Mouse (Mus musculus): Measurements from ENCODE around the gene Pcdh10. TPM values are rescaled to one million over a fixed set of nuclear protein-coding genes. Genes with fewer than 3 reads are reported as not detected.

Pcdh10 gene
- polyA plus RNA-seq (2014; fragmentation: Nextera tagmentation; extraction: Ambion mirVana) = 6.1 and 6.3 TPM in 2 replicates

DNA sequence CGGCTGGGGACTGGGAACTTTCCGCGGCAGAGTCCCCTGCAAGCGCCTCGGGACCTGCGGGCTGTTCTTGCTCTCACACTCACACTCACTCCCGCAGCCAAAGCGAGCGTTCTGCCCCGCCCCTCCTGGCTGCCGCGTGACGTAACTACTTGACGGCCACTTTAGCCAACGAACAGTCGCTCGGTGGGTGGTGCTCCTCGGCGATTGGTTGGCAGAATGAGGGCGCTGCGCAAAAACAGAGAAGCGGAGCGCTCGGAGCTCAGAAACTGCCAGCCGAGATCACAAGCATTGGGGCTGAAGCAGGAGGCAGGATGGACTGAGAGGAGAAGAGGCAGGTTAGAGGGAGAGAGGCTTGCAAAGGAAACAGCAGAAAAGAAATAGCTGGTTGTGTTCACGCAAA lies at the start of gene Pcdh10:
TSS of gene Pcdh10 (plus strand) at position 254 of the 400 bp plus-strand sequence.
- peak within 1 kb of the TSS; percentile 70 for H3K9ac ChIP-seq (ENCODE audit: low read depth, low read length)
- peak within 1 kb of the TSS; percentile 84 for H3K27ac ChIP-seq (replicated peaks; ENCODE audit: low read depth, low read length)
- no peaks in the 10 kb centered on the region for H3K4me1 ChIP-seq (ENCODE audit: control insufficient read depth, insufficient read depth, low read length)
- peaks cover 22% of the 10 kb centered on the region for H3K27me3 ChIP-seq (replicated peaks; ENCODE audit: control insufficient read depth, insufficient read depth, low read length)
- under 1% methylated on average over 26 of the region's 26 CpGs for WGBS
- peak within 1 kb of the TSS; percentile 97 for H3K4me2 ChIP-seq (ENCODE audit: low read depth, low read length)
- no peaks in the 10 kb centered on the region for H3K9me3 ChIP-seq (ENCODE audit: control insufficient read depth, low read length)
- H3K4me3 ChIP-seq (ENCODE audit: low read depth, low read length) = peak within 1 kb of the TSS; percentile 69
- ATAC-seq (ENCODE audit: low read depth) (peak; percentile 93), DNase-seq (ENCODE audit: low spot score) (peak; percentile 98)
- H3K36me3 ChIP-seq (ENCODE audit: control insufficient read depth, insufficient read depth, low read length) = no peaks in the 10 kb centered on the region

DNA sequence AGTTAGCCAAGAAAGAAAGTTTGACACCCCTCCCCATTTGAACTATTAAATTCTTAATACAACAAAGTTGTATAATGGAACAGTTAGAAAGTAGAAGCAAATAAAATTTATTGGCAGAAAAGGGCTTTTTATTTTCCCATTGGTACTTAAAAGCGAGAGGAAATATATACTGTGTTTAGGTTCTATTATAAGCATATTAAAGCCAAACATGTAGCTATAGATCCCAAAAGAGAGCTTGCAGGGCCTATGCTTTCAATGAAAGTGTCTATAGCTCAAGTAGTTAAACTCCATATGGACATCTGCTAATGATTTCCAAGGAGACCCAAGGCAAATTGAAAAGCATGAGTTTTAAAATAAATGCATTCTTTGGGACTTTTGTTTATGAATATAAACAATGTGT lies 22.3 kb upstream of the Pcdh10 start:
- Histone ChIP-seq H3K4me1 (ENCODE audit: control insufficient read depth, insufficient read depth, low read length) (no peaks in the 10 kb centered on the region), H3K36me3 (ENCODE audit: control insufficient read depth, insufficient read depth, low read length) (no peaks in the 10 kb centered on the region), H3K27ac (replicated peaks; ENCODE audit: low read depth, low read length) (no peak overlapping the region), H3K9ac (ENCODE audit: low read depth, low read length) (no peak overlapping the region), H3K4me3 (ENCODE audit: low read depth, low read length) (no peak overlapping the region), H3K27me3 (replicated peaks; ENCODE audit: control insufficient read depth, insufficient read depth, low read length) (no peaks in the 10 kb centered on the region), H3K4me2 (ENCODE audit: low read depth, low read length) (no peak overlapping the region), H3K9me3 (ENCODE audit: control insufficient read depth, low read length) (no peaks in the 10 kb centered on the region)
- WGBS = 65% methylated on average over 1 of the region's 1 CpGs
- DNase-seq (ENCODE audit: low spot score) = peak; percentile 43
- ATAC-seq (ENCODE audit: low read depth) = no peak

- no peaks in the 10 kb centered on the region for H3K36me3 ChIP-seq (ENCODE audit: control insufficient read depth, insufficient read depth, low read length)
- H3K4me3 ChIP-seq (ENCODE audit: low read depth, low read length) = no peak overlapping the region
- DNase-seq (ENCODE audit: low spot score) (no peak), ATAC-seq (ENCODE audit: low read depth) (no peak)
- no peak overlapping the region for H3K27ac ChIP-seq (replicated peaks; ENCODE audit: low read depth, low read length)
- no peaks in the 10 kb centered on the region for H3K27me3 ChIP-seq (replicated peaks; ENCODE audit: control insufficient read depth, insufficient read depth, low read length)
- no peaks in the 10 kb centered on the region for H3K9me3 ChIP-seq (ENCODE audit: control insufficient read depth, low read length)
- H3K4me1 ChIP-seq (ENCODE audit: control insufficient read depth, insufficient read depth, low read length) = no peaks in the 10 kb centered on the region
- no peak overlapping the region for H3K4me2 ChIP-seq (ENCODE audit: low read depth, low read length)
- 62% methylated on average over 1 of the region's 1 CpGs for WGBS
- H3K9ac ChIP-seq (ENCODE audit: low read depth, low read length) = no peak overlapping the region
Observed at GRCm38 (mm10) chr3:45368952-45369351, 9.2 kb upstream of the Pcdh10 start.

DNA sequence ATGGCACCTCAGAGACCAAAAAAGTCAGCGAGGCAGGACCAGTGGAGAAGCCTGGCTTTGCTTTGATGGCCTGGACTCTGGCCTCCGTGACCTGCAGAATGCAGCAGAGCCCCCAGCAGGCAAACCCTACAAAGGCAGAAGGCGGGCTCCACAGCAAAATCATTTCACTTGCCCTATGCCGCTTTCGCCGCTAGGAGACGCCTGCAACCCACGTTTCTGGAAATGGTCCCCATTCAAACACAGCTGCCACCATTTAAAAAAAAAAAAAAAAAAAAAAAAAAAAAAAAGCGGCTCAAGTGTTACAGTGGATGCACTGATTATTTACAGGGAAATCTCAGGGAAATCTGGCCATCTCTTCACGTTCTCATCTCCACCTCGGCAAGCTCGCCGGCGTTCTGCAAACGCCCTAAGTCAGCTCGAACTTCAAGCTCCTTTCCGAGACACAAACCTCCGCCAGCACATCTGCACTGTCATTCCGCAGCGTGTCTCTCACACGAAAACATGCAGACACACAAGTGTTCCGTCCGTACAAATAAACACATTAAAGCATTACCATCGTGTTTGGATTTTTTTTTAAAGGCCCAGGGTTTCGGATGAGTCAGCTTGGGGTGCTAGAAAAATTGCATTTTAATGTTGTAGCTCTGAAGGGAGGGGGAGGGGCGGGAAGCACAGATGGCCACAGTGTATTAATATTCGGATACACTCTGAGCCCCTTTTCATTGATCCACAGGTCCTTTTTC lies 2.3 kb upstream of the Pcdh10 start:
- peak overlapping the region; percentile 97 for H3K4me2 ChIP-seq (ENCODE audit: low read depth, low read length)
- H3K27ac ChIP-seq (replicated peaks; ENCODE audit: low read depth, low read length) = peak overlapping the region; percentile 84
- H3K27me3 ChIP-seq (replicated peaks; ENCODE audit: control insufficient read depth, insufficient read depth, low read length) = peaks cover 14% of the 10 kb centered on the region
- H3K9me3 ChIP-seq (ENCODE audit: control insufficient read depth, low read length) = no peaks in the 10 kb centered on the region
- peak overlapping the region; percentile 70 for H3K9ac ChIP-seq (ENCODE audit: low read depth, low read length)
- peak overlapping the region; percentile 69 for H3K4me3 ChIP-seq (ENCODE audit: low read depth, low read length)
- no peaks in the 10 kb centered on the region for H3K36me3 ChIP-seq (ENCODE audit: control insufficient read depth, insufficient read depth, low read length)
- WGBS = 1% methylated on average over 27 of the region's 27 CpGs
- peak; percentile 86 for DNase-seq (ENCODE audit: low spot score)
- no peak for ATAC-seq (ENCODE audit: low read depth)
- H3K4me1 ChIP-seq (ENCODE audit: control insufficient read depth, insufficient read depth, low read length) = no peaks in the 10 kb centered on the region

GRCm38 (mm10) chr3:45376501-45377390 lies 1.5 kb upstream of the Pcdh10 start:
- under 1% methylated on average over 59 of the region's 59 CpGs for WGBS
- Histone ChIP-seq H3K9ac (ENCODE audit: low read depth, low read length) (peak overlapping the region; percentile 70), H3K9me3 (ENCODE audit: control insufficient read depth, low read length) (no peaks in the 10 kb centered on the region), H3K36me3 (ENCODE audit: control insufficient read depth, insufficient read depth, low read length) (no peaks in the 10 kb centered on the region), H3K27me3 (replicated peaks; ENCODE audit: control insufficient read depth, insufficient read depth, low read length) (peaks cover 22% of the 10 kb centered on the region), H3K4me3 (ENCODE audit: low read depth, low read length) (peak overlapping the region; percentile 69), H3K27ac (replicated peaks; ENCODE audit: low read depth, low read length) (peak overlapping the region; percentile 84), H3K4me2 (ENCODE audit: low read depth, low read length) (peak overlapping the region; percentile 97), H3K4me1 (ENCODE audit: control insufficient read depth, insufficient read depth, low read length) (no peaks in the 10 kb centered on the region)
- DNase-seq (ENCODE audit: low spot score) (peak; percentile 70), ATAC-seq (ENCODE audit: low read depth) (peak; percentile 16)

DNA sequence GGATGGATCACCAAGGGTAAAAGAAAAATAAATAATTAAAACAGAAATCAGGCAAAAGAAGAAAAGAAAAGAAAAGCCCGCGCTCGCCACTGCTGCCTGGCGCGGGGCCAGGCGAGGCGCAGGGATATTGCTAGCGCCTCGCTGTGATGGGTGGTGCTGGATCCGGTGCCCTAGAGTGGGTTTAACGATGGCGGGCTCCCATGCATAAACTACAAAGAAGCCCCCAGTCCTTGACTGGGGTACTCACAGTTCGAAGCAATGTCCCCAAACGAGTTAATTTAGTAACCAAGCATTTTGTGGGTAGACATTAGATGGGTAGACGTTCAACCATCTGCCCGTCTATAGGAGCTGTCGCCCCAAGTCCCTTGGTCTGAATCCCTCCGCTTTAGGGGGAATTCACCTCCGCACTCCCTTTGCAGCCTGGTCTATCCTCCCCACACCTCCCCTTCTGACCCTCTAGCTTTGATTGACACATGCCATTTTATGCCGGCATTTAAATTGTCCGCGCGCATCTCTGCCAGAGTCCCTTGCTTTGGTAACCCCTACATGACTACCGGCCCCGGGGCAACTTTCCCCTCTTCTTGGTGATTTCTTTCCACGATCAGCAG lies 703 bp upstream of the Pcdh10 start:
- peak overlapping the region; percentile 69 for H3K4me3 ChIP-seq (ENCODE audit: low read depth, low read length)
- 0% methylated on average over 26 of the region's 26 CpGs for WGBS
- H3K27me3 ChIP-seq (replicated peaks; ENCODE audit: control insufficient read depth, insufficient read depth, low read length) = peaks cover 22% of the 10 kb centered on the region
- H3K9me3 ChIP-seq (ENCODE audit: control insufficient read depth, low read length) = no peaks in the 10 kb centered on the region
- no peaks in the 10 kb centered on the region for H3K36me3 ChIP-seq (ENCODE audit: control insufficient read depth, insufficient read depth, low read length)
- H3K27ac ChIP-seq (replicated peaks; ENCODE audit: low read depth, low read length) = peak overlapping the region; percentile 84
- H3K4me2 ChIP-seq (ENCODE audit: low read depth, low read length) = peak overlapping the region; percentile 97
- H3K4me1 ChIP-seq (ENCODE audit: control insufficient read depth, insufficient read depth, low read length) = no peaks in the 10 kb centered on the region
- DNase-seq (ENCODE audit: low spot score) (peak; percentile 69), ATAC-seq (ENCODE audit: low read depth) (no peak)
- peak overlapping the region; percentile 70 for H3K9ac ChIP-seq (ENCODE audit: low read depth, low read length)

- Histone ChIP-seq H3K4me1 (ENCODE audit: control insufficient read depth, insufficient read depth, low read length) (no peaks in the 10 kb centered on the region), H3K27me3 (replicated peaks; ENCODE audit: control insufficient read depth, insufficient read depth, low read length) (peaks cover 25% of the 10 kb centered on the region), H3K9me3 (ENCODE audit: control insufficient read depth, low read length) (no peaks in the 10 kb centered on the region), H3K4me3 (ENCODE audit: low read depth, low read length) (peak overlapping the region; percentile 69), H3K9ac (ENCODE audit: low read depth, low read length) (peak overlapping the region; percentile 47), H3K36me3 (ENCODE audit: control insufficient read depth, insufficient read depth, low read length) (no peaks in the 10 kb centered on the region), H3K27ac (replicated peaks; ENCODE audit: low read depth, low read length) (no peak overlapping the region), H3K4me2 (ENCODE audit: low read depth, low read length) (peak overlapping the region; percentile 97)
- WGBS = 1% methylated on average over 17 of the region's 29 CpGs
- no peak for ATAC-seq (ENCODE audit: low read depth)
- DNase-seq (ENCODE audit: low spot score) = peak; percentile 15
Observed at GRCm38 (mm10) chr3:45379541-45379971, 1.4 kb downstream of the Pcdh10 start.

- H3K4me1 ChIP-seq (ENCODE audit: control insufficient read depth, insufficient read depth, low read length) = no peaks in the 10 kb centered on the region
- WGBS = under 1% methylated on average over 49 of the region's 55 CpGs
- peak overlapping the region; percentile 69 for H3K4me3 ChIP-seq (ENCODE audit: low read depth, low read length)
- peaks cover 25% of the 10 kb centered on the region for H3K27me3 ChIP-seq (replicated peaks; ENCODE audit: control insufficient read depth, insufficient read depth, low read length)
- peak overlapping the region; percentile 97 for H3K4me2 ChIP-seq (ENCODE audit: low read depth, low read length)
- H3K36me3 ChIP-seq (ENCODE audit: control insufficient read depth, insufficient read depth, low read length) = no peaks in the 10 kb centered on the region
- no peaks in the 10 kb centered on the region for H3K9me3 ChIP-seq (ENCODE audit: control insufficient read depth, low read length)
- peak overlapping the region; percentile 47 for H3K9ac ChIP-seq (ENCODE audit: low read depth, low read length)
- peak; percentile 22 for DNase-seq (ENCODE audit: low spot score)
- no peak for ATAC-seq (ENCODE audit: low read depth)
- no peak overlapping the region for H3K27ac ChIP-seq (replicated peaks; ENCODE audit: low read depth, low read length)
Observed at GRCm38 (mm10) chr3:45379972-45380761, 2.0 kb downstream of the Pcdh10 start.

Measured in embryonic facial prominence, embryonic 14.5 days (tissue).